Mouse (Mus musculus) thymus, adult 18-20 months (tissue): ENCODE results near the gene Aox4.

ENCODE experiments used
- DNase-seq, 2 experiments: peaks; one replicate each; pipeline ENCODE4 v3.0.0; 2022; ENCODE audit warnings: mixed read lengths in 2 of 2

Gene Aox4

GRCm38 (mm10) chr1:58303009-58303408 lies 92.8 kb downstream of the Aox4 start:
- DNase-seq: no peak

DNA sequence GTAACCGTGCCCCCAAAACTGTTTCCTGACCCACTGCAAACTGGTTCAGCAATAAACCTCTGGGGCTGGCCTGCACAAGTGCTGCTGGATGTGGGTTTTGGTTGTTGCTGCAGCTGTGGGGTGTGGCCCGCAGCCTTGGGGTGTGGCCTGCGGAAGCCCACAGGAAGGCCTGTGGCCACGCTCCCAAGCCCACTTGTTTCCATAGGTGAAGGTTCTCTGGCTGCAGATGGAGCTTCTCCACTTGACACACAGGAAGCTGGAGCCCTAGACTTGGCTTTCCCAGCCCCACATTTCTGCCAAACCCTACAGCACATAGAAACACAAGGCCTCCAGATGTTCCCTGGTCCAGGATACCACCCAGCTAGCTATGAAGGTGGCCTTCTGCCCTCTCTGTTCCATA lies 93.5 kb downstream of the Aox4 start:
- DNase-seq: peak; percentile 66 to 73

GRCm38 (mm10) chr1:58304296-58304695 lies 94.1 kb downstream of the Aox4 start:
- peak; percentile 13 to 16 for DNase-seq

- DNase-seq: no peak
Measured at GRCm38 (mm10) chr1:58307181-58307580, 97.0 kb downstream of the Aox4 start.

GRCm38 (mm10) chr1:58308594-58308993 lies 98.4 kb downstream of the Aox4 start:
- no peak for DNase-seq

DNA sequence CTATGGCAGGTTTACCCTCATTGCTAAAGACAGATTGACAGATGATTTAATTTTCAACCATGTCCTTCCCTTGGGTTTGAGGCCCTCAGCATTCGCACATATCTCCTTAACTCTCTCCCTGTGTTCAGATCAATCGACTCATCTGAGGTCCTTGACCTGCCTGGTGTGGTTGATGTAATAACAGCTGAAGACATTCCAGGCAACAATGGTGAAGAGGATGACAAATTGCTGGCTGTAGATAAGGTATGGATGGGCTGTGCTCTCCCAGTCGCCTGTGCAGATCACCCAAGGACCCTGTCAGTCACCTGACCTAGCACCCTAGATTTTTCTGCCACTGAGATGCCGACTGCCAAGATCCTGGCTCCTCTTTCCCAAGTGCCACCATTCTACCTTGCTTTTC lies 99.7 kb downstream of the Aox4 start:
- DNase-seq: no peak

GRCm38 (mm10) chr1:58311221-58311864 lies 101.1 kb downstream of the Aox4 start:
- peak in 1 of 2 experiments; percentile 26 for DNase-seq

DNA sequence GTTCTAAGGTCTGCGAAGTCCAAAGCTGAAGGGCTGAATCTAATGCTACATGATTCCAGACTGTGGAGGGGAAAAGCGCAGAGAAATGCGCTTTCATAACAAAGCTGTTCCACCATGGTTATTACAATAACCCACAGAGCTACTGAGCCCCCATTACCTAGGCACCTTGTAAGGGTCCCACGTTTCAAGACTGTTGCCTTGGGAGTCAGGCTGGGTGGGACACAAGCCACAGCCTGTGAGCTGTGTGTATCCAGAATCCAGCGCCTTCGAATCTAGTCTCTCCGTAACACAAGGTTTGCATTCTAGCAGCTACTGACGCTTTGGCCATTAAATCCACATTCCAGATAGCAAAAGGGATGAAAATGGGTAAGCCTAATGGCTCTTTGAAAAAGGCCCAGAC lies 103.0 kb downstream of the Aox4 start:
- DNase-seq: no peak

DNA sequence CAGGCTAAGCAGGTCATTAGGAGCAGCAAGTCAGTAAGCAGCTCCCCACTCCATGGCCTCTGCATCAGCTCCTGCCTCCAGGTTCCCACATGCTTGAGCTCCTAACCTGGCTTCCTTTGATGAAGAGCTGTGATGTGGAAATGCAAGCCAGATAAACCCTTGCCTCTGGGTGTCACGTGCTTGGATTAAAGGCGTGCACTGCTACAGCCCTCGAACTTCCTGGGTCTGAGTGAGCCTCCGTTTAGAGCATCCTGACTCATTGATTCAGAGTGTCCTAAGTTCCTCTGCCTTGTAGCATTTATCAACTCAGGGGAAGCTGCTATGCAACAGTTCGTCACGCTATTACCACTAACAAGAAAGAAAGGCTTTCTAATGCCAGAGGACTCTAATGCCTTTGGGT lies 105.3 kb downstream of the Aox4 start:
- no peak for DNase-seq
